Mouse (Mus musculus): ENCODE results near the gene Zfp799.
"Not testable (repeated sequence)": the region's sequence is repeated elsewhere in the genome, so short reads cannot be mapped to it uniquely, and the experiment has no call there.

Zfp799 gene

GRCm38 (mm10) chr17:32829540-32830417, at the start of gene Zfp799:
Gene Zfp799, minus strand, starts transcription at chr17:32830261.
- peak; percentile 50 to 61 for DNase-seq (ENCODE audit: low spot score in 2 of 2)

GRCm38 (mm10) chr17:32878773-32879172, 48.7 kb upstream of the Zfp799 start:
- no peak for DNase-seq (ENCODE audit: low spot score in 2 of 2)

GRCm38 (mm10) chr17:32877471-32878171, 47.6 kb upstream of the Zfp799 start:
- no peak for DNase-seq (ENCODE audit: low spot score in 2 of 2)

DNA sequence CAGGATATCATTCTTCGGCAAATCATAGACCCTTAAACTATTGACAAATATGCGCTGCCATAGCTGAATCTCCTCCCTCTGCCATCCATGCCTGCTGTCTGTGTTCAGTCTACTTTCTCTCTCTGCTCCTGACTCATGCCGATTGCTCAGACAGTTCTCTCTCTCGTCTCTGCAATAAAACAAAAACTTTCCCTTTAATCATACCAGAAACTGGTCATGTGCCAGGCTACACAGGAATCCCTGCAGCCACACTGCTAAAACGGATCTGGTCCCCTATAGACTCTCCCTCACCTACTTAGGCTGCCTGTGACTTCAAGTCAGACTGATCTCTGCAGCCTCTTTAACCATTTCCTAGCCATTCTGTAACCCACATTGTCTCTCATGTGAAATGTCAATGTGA, 42.6 kb upstream of the Zfp799 start:
- no peak for DNase-seq (ENCODE audit: low spot score in 2 of 2)

DNA sequence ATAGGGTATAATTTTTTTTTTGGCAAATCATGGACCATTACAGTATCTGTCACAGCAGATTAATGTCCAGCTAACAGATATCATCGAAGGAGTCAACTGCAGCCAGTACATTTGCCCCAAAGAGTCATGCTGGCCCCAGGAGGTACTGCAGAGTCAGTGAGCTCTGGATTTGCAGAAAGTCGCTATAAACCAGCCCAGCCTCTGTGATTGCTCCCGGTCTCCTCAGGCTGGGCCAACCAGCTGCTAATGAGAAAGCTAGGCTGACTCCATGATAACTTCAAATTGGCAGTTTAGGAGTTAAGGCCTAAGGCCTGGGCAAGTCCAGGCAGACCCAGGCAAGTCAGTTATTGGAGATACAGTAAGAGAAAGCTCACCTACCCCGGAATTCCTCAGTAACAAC, 42.0 kb upstream of the Zfp799 start:
- DNase-seq (ENCODE audit: low spot score in 2 of 2), result no peak

DNA sequence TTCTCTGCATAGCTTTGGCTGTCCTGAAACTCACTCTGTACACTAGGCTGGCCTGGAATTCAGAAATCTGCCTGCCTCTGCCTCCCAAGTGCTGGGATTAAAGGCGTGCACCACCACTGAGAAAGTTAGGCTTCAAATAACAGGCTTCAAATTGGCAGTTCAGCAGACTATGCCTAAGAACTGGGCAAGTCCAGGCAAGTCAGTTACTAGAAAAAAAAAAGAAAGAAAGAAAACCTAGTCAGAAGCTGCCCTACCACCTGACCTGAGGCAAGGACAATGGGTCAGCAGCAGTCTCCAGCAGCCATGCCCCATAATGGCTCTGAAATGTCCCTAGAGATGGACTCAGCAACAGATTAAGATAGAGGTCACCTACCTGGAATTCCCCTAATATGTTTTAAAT, 41.4 kb upstream of the Zfp799 start:
- DNase-seq (ENCODE audit: low spot score in 2 of 2), result no peak

- not testable (repeated sequence) for DNase-seq (ENCODE audit: low spot score in 2 of 2)
These were observed 37.2 kb upstream of the Zfp799 start for GRCm38 (mm10) chr17:32867266-32867665.

GRCm38 (mm10) chr17:32856713-32857112, 26.7 kb upstream of the Zfp799 start:
- DNase-seq (ENCODE audit: low spot score in 2 of 2), result not testable (repeated sequence)

DNA sequence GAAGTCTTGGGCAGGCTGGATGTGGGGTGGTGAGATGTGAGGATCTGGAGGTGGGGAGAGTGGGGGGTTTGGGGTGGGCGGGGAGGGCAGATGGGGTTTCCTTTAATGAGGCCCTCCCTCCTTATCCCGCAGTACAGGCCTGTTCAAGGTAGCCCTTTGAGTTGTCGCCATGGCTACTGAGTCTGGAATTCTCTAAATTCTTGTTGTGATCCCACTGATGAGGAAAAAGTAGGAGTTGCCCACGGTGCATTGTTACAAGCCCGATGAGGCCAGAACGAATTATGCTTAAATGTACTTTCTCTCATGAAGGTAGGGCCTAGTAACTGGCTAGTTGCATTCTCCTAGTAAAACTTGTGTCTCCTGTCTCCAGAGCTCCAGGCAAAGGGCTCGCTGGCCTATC, 21.5 kb upstream of the Zfp799 start:
- no peak for DNase-seq (ENCODE audit: low spot score in 2 of 2)

DNA sequence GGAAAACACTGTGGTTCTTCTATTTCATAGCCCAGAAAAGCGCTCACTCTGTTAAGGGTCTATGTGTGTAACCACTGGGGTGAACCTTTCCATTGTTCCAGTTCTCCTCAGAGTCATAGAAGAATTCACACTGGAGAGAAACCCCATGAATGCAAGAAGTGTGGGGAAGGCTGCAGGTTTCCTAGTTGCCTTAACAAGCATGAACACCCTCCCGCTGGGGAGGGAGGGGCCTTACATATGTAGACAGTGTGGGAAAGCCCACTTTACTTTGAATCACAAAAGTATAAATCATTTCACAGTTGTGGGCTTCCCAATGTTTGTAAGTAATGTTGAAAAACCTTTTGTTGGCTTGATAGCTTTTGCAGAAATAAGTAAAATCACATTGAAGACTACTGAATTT, 11.3 kb upstream of the Zfp799 start:
- no peak for DNase-seq (ENCODE audit: low spot score in 2 of 2)

GRCm38 (mm10) chr17:32839083-32839802, 9.2 kb upstream of the Zfp799 start:
- no peak for DNase-seq (ENCODE audit: low spot score in 2 of 2)

- DNase-seq (ENCODE audit: low spot score in 2 of 2), result no peak
These were observed 339 bp upstream of the Zfp799 start for GRCm38 (mm10) chr17:32830418-32830782.

GRCm38 (mm10) chr17:32816074-32816784, 13.8 kb downstream of the Zfp799 start:
- DNase-seq (ENCODE audit: low spot score in 2 of 2), result no peak

DNA sequence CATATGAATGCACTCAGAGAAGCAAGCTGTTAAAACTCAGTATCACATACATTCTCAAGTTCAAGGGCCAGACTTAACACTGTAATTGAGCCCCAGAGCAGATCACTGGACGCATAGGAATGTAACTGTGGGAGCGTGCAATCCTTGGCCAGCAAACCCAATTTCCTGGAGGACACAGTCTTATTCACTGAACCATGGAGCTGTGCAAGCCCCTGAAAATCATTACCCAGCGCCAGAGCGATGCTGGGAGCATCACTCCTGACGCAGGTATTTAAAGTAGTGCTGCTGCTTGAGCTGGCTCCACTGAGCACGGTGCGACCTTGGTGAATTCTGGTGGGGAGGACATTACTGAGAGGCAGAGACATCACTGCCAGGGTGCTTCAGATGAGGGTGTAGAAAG, 15.9 kb downstream of the Zfp799 start:
- DNase-seq (ENCODE audit: low spot score in 2 of 2), result no peak

DNA sequence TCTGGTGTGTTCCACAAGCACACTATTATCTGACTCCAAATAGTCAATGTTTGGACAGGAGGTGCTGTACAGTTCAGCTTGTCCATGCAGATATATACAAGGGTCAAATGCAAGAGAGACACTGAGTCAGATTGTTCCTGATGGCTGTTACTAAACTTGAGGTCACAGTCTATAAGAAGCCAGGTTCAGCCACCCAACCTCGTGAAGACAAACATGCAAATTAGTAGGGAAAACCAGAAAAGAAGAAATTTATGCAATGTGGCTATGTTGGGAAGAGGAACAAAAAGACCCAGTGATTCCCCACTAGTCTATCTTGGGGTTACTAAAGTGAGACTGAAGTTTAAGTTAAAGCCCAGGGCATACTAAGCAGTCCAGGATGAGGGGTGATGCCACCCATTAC, 19.4 kb downstream of the Zfp799 start:
- no peak for DNase-seq (ENCODE audit: low spot score in 2 of 2)

DNA sequence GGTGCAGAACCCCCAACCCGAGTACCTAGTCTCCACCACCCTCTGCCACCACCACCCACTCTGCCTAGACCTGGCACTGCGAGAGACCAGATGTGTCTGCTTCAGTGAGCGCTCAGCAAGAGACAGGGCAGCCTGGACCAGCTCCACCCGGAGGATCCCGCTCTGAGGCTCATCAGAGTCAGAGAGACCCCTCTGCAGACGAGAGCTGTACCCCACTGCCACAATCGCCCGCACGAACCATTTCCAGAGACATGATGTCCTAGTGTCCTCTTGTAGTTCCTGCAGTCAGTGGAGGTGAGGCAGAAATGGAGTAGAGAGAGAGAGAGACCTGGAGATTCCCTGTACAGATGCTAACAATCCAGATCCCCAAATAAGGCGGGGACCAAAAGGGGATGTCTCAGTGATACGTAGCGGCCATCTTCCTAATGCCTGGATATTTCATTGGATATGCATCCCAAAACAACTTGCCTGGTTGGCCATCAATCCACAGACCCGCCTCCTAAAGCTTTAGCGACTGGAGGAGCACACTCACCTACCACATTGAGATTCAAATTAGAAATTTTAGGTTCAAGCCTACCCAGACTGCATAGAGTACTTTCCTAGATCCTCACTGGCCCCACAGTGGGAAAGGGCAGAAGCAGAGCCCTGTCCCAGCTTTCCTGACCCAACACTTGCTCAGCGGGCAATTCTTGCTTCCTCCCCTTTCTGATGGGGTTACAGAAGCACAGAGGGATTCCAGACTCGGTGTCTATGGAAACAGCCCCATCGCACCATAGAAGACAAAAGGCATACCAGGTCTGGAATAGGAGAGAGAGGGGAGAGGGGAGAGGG, 20.3 kb downstream of the Zfp799 start, which contains the start of gene Zfp811:
Zfp811 (minus strand) TSS at position 388 of the 831 bp plus-strand sequence.
- DNase-seq (ENCODE audit: low spot score in 2 of 2), result no peak

GRCm38 (mm10) chr17:32808921-32809320, 21.1 kb downstream of the Zfp799 start:
- no peak for DNase-seq (ENCODE audit: low spot score in 2 of 2)

DNA sequence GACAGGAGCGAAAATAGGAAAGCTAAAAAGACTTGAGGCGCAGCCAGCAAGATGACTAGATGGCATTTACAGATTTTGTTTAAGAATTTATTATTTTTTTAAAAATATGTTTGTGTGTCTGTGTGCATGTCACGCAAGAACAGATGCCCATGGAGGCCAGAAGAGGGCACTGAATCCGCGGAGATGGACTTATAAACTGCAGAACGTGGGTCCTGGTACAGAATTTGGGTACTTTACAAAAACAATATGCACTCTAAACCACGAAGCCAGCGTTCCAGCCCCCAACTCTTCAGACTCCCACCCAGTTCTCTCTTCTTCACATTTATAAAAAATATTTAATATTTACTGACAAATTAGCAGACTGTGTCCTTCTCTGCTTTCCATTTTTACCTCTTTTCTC, 40.8 kb downstream of the Zfp799 start:
- DNase-seq (ENCODE audit: low spot score in 2 of 2), result no peak

DNA sequence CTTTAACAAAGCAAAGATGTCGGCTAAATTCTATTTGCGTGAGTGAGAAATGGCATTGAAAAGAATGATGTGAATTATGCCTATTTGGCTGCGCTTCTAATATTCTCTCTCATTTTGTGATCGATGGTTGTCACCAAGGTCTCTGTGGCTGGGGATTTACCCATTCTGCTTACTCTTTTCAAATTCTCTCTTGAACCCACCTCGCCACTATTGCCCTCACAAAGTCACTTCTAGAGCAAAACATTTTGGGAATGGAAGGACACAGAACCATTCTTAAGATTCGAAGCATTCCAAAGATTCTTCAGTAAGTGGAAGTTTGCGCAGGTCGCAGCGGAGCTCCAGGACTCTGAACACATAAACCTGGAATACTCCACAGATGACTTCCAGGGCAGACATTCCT, 41.5 kb downstream of the Zfp799 start:
- no peak for DNase-seq (ENCODE audit: low spot score in 2 of 2)

DNA sequence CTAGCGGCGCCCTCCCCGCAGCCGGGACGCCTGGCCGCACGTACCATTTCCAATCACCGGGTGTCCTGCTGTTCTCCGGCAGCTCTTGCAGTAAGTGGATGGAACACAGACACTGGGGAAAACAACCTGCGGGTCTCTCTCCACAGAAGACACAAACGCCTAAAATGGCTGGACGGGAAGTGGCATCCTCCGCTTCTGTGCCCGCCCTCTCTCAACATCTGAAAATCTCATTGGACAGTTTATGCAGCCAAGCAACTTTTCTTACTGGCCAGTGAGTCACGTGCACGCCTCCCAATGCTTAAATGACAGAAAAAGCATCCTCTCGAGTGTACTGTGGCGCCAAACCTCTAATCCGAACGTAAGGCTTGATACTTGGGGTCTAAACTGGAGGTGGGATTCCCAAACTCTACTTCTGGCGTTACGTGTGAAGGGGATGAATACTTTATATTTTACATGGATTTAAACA, 41.9 kb downstream of the Zfp799 start, which contains the start of gene Zfp871:
Zfp871 (minus strand) TSS at position 194 of the 466 bp plus-strand sequence.
- peak; percentile 73 to 77 for DNase-seq (ENCODE audit: low spot score in 2 of 2)

Data from thymus, postnatal 10 days (tissue).